Mouse (Mus musculus) T-helper 2 cell (primary cell): Measurements from ENCODE around the gene Samd8.

ENCODE experiments used
- in situ Hi-C: fragments of 300-600 bp; cut with MboI, MseI; formaldehyde crosslinking; loops from one replicate; pipeline ENCODE4 v1.15.1; 2025; ENCODE audit warnings: high pct_unique_total_duplicates

Gene Samd8

DNA sequence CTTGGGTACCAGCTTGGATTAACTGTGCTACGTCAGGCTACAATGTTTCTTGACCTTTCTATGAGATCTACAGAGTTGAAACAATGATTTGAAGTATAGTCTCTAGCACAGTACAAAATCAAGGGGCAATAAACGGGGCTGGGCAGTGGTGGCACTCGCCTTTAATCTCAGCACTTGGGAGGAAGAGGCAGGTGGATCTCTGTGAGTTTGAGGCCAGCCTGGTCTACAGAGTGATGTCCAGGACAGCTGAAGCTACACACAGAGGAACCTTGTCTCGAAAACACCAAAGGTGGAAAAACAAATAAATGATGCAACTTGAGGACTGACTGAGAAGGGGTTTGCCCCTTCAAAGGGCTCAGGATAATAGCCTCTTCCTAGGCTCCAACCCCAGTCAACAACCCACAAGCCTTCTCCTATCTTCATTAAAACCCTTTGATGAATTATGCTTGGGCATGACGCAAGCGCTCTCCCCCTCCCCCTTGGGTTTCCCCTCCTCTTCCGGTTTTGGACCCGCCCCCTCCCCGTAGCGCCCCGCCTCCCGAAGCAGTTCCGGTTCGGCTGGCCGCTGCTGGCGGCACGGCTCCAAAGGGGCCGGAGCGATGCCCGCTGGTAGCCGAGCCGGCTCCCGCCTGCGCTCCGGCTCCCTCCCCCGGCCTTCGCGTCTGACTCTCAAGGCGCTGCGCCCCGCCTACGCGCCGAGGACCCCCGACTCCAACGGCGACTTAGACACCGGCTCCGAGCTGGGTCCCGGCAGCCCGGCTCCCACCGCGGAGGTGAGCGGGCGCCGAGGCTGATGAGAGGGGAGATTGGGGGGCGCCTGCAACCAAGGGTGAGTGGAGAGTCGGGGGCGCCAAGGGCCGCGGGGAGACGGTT lies at the start of gene Samd8:
Gene Samd8 (plus strand): TSS at position 524 of the 873 bp plus-strand sequence.
- in situ Hi-C loops, result no loop called here

DNA sequence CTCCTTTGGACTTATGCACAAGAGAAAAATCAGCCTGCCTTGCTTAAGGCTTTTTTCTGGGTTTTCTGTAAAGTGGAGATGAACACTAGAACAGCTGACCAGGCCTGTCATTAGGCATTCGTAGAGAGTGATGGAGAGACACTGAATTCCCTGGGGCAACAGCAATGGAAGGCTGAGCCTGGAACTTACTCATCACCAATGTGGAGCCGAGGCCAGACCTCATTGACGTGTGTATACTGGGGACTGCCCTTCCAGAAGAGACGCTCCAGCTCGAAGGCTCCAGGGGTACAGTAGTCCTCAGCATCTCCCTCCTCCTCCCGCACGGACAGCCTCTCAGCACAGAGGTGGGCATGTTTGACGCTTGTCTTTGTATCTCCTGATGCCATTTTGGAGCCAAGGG lies 47.6 kb upstream of the Samd8 start:
- in situ Hi-C loops, result no loop called here

- in situ Hi-C loops, result no loop called here
Observed at GRCm38 (mm10) chr14:21703255-21703654, 47.1 kb upstream of the Samd8 start.

DNA sequence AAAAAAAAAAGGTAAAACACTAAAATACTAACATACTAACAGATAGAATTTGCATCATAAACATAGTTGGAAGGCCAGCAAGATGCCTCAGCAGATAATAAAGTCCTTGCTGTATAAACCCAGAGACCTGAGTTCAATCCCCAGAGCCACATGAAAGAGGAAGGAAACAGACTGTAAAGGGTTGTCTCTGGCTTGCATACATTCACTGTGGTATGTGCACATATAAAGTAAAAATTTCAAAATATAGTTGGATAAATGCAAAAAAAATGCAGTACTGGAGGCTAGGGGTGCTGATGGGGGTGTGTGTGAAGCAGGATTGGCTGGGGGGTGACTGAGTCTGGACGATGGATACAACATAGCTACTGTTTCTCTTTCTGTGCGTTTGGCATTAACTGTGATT lies 44.9 kb upstream of the Samd8 start:
- in situ Hi-C loops, result no loop called here

GRCm38 (mm10) chr14:21706759-21707571 lies 43.4 kb upstream of the Samd8 start:
- in situ Hi-C loops, result no loop called here

GRCm38 (mm10) chr14:21709545-21709944 lies 40.8 kb upstream of the Samd8 start:
- in situ Hi-C loops, result no loop called here

DNA sequence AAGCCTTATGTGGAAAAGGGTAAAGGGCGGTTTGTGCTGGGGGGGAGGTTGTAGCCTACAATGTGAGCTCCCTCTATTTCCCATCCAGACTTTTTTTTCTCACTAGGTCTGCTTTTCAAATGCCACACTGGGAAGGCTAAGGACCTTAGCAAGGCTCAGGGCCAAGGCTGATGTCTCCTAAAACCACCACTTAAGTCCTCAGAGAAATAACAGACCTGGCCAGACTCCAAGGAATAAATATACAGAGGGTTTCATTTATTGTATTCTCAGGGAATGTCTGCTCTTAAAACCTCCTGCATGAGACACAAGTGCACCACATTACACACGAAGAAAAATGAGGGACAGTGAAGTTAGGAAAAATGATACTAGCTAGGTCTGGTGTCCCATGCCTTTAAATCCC lies 39.1 kb upstream of the Samd8 start:
- in situ Hi-C loops, result no loop called here

GRCm38 (mm10) chr14:21714486-21714885 lies 35.8 kb upstream of the Samd8 start, which contains the start of gene Dupd1:
Gene Dupd1 (minus strand): TSS chr14:21714576.
- in situ Hi-C loops, result no loop called here

GRCm38 (mm10) chr14:21719646-21720383 lies 30.5 kb upstream of the Samd8 start:
- in situ Hi-C loops, result no loop called here

DNA sequence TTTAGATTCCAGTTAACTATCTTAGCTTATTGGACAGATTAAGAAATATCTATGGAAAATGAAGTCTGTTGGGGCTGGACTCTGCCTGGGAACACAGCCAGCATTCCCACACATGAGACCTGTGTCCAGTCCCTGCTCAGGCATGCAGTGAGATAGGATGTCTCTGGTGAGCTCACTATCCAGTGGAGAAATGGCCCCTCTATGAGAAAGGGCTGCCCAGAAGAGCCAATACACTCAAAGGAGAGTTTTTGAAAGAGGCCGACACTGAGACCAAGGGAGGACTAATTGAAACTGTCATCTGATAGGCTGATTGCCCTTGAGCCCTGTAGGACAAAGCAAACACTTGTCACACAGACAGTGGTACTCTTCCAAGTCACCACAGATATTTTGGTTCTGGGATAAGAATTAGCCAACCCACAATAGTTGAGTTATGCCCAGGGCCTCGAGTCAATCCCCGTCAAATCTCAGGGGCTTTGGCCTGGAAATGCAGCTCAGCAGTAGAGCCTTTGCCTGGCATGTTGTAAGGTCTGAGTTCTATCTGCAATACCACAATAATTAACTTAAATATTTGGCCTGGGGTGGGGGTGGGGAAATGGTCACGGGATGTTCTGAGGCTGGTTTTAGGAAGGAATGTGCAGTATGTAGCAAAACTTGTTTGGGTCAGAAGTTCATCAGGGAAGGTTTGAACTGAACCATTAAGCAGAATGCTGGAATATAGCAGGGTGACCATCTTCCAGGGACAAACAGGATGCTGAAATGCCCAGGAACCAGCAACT lies 29.7 kb upstream of the Samd8 start:
- in situ Hi-C loops, result no loop called here

DNA sequence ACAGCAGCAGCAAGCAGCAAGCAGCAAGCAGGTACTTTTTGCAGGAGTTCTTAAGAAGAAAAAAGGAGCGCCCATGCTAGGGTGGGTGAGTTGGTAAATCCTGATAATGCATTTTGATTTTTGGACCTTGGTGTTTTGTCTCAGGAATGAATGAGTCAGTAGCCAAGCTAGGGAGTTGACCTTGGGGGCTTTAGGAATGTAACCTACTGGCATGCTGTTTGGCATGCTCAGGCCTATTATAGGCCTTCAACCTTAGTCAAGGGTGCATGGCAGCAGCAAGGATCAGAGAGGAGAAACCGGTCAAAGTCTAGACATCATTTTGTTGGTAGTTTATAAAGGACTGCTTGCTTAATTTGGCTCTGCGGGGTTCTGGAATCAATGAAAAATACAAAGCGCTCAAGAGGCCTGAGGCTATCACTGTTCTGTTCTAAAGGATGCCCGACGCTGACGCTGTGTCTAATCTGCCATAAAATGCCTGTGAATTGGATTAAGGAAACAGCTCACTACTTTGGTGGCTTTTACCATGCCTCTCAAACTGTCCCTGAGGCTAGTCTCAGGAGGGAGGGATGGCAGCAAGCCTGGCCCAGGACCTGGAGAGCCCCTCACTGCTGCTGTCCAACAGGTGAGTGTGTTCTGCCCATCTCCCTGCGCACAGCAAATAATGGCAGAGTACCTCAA lies 28.2 kb upstream of the Samd8 start:
- in situ Hi-C loops, result no loop called here

DNA sequence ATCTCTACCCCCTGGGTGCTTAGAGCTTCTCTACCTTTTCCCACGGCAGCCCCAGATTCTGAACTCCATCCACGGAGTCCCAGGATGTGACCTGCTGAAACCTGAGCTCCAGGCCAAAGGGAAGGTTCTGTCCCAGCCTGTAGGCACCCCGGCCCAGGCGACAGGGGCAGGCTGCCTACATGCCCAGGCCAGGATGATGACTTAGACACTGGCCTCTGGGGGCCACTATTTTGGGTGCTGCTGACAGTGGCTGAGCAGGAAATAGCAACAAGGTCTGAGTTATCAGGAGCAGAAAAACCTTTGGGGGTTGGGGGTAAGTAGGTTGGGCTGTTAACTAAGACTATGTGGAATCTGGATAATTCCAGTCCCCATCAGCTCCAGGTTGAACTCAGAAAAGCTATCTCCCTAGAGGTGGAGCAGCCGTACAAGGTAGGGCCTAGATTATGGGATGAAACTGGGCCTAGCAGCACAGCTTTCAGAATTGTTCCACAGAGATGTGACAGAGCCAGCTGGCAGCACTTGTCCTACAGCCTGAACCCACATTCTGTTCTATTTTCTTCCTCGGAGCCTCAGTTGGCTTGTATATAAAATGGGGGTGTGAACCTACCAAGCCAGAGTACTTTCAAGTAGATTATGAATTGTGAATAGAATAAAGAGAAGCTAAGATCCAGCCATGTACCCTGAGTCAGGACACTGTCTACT lies 21.1 kb upstream of the Samd8 start:
- in situ Hi-C loops, result no loop called here

- in situ Hi-C loops, result no loop called here
Observed at GRCm38 (mm10) chr14:21729936-21730335, 20.4 kb upstream of the Samd8 start.

DNA sequence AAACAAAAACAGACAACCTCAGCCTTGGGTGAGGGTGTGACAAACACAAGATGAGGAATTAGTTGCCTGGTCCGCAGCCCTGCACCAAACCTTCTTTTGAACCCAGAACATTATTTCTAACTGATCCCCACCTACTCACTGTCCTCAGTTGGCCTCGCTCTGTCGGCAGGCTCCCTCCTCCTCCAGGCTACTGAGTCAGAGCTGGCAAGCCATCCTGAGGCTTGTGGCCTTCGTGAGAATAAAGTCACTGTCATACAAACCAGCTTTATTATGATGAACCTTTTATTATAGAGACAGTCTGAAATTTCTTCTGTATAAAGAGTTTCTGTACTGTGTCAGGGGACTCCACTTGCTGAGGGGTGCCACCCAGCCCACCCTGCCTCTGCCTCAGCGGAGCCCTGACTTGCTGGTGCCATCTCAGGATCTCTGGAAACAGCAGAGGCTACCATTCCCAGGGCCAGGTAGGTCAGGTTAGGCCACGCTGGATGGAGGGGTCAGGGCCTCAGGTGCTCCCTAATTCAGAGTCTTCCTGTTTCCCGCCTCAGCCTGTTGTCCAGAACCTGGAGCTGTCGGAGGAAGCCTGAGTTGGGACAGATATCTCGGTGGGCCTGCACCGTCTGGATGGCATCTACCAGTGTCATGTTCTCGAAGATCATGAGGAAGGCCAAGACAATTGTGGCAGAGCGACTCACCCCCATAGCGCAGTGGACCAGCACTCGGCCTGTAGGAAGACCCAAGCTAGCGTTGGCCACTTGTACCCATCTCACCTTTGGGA lies 17.0 kb upstream of the Samd8 start:
- in situ Hi-C loops, result no loop called here

- in situ Hi-C loops, result no loop called here
Observed at GRCm38 (mm10) chr14:21740345-21740744, 10.0 kb upstream of the Samd8 start.

DNA sequence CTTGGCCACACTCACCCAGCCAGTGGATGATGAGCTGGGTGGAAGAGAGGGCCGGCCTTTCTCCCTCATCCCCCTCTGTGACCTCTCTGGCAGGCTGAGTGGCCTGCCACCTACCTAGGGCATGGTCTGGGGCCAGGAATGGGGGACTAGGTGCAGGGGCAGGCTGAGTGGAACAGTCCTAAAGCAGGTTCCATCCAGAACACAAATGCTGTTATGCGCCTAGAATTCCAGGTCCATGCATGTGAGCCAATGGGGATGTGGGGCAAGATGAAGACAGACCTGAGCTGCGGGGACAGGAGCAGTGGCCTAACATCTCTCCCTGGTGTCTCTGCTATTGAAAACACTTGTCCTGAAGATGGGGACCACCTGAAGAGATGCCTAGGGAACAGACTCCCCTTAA lies 9.0 kb upstream of the Samd8 start:
- in situ Hi-C loops, result no loop called here

- in situ Hi-C loops, result no loop called here
Observed at GRCm38 (mm10) chr14:21741786-21742185, 8.5 kb upstream of the Samd8 start.

- in situ Hi-C loops, result no loop called here
Observed at GRCm38 (mm10) chr14:21742441-21742840, 7.9 kb upstream of the Samd8 start.

DNA sequence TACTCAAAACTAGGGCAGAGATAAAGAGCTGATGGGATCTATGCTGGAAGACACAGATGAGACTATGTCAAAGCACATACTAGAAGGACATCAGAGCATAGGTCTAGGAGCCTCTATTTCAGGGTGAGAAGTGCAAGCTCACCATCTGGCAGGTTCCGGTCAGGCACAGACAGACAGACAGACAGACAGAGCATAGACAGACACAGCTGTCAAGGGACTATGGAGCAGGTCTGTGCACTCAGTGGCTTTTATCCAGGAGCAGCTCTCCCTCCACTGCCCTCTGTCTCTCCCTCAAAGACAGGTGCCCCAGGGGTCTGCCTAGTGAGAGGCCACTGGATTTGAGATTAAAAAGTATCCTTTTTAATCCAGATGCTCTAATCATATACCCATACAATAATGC lies 6.2 kb upstream of the Samd8 start:
- in situ Hi-C loops, result no loop called here
